Comparison of ENCODE assay signal across 8 mouse cellular contexts in the genomic region with DNA sequence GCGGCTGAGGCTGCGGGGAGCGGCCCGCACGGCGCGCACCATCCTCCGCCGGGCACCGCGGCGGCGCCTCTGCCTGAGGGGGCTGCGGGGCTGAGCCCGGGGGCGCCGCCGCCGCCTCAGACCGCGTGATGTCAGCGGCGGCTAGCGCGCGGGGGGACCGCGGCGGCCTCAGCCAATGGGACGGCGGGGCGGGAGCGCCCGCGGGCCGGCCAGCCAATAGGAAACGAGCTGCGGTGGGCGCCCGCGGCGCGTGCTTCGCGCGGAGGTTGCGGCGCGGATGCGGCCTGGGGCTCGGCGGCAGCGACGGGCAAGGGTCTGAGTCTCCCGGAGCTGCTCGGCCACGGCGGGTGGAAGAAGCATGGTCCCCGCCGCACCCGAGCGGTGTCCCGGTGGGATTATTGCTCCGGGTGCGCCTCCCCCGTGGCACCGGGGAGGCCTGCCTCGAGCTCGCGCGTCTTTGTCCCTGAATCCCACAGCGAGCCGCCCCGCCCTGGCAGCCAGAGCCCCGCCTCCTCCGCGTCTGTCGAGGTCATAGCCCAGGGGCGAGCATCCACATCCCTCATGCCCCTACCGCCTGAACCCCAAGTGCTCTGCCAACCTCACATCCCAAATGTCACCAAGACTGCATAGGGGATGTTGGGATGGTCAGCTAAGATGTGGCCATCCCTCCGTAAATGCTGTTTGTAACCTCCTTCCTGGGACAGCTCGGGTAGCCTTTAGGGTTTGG. TPM values are rescaled to one million over a fixed set of nuclear protein-coding genes. Genes with fewer than 3 reads are reported as not detected.
A peak's percentile ranks its signal among the peaks of the same experiment; 100 is the strongest.
DNase-seq lines count a peak whose midpoint lies in the region; ATAC-seq and TF ChIP-seq lines count a peak whose summit lies in the region.

Gene Rnf157, minus strand, starts transcription at position 129 of the 727 bp plus-strand sequence.

- H3K27me3 ChIP-seq in Patski, result no peaks in the 10 kb centered on the region
- H3K27me3 ChIP-seq in hindbrain, embryonic 13.5 days, result no peaks in the 10 kb centered on the region

- peak within 1 kb of the TSS; percentile 94 for H3K9ac ChIP-seq in hindbrain, embryonic 13.5 days

- POLR2A ChIA-PET in Patski (lab: Charles Lee), result no interaction called here

- CTCF ChIA-PET in Patski (lab: Charles Lee), result no interaction called here

- H3K4me3 ChIP-seq in hindbrain, embryonic 13.5 days, result peak within 1 kb of the TSS; percentile 86

- no peaks in the 10 kb centered on the region for H3K36me3 ChIP-seq in hindbrain, embryonic 13.5 days

- no peak for TF ChIP-seq CTCF in Patski (IDR thresholded peaks at IDR 0.05)

- peak; percentile 82 for ATAC-seq in Patski
- peak; percentile 97 for ATAC-seq in hindbrain, embryonic 13.5 days (ENCODE audit: low FRiP score)

- no peaks in the 10 kb centered on the region for H3K9me3 ChIP-seq in hindbrain, embryonic 13.5 days

- WGBS in hindbrain, embryonic 13.5 days, result 2% methylated on average over 74 of the region's 82 CpGs

- no peak for DNase-seq in Patski (ENCODE audit: low read depth, low spot score)
- DNase-seq in cerebellum, postnatal 36 days, result peak; percentile 72 to 81
- DNase-seq in frontal cortex, postnatal 36 days (ENCODE audit: low spot score in 2 of 2), result peak; percentile 89 to 91
- DNase-seq in left cerebral cortex, adult 18-20 months (ENCODE audit: low spot score in 2 of 2), result peak; percentile 86 to 92
- peak; percentile 86 to 89 for DNase-seq in lung, postnatal 4 days
- DNase-seq in retina, postnatal 1 day, result peak; percentile 94
- peak; percentile 90 for DNase-seq in thymus, postnatal 4 days

- in situ Hi-C loops in Patski (cut with MboI; ENCODE audit: low pct_unique_long_range_greater_than_20kb), result no loop called here

- H3K4me1 ChIP-seq in hindbrain, embryonic 13.5 days (replicated peaks), result peaks cover 27% of the 10 kb centered on the region

- H3K27ac ChIP-seq in hindbrain, embryonic 13.5 days, result peak within 1 kb of the TSS; percentile 95

- H3K4me2 ChIP-seq in hindbrain, embryonic 13.5 days, result peak within 1 kb of the TSS; percentile 94

RNA-seq across cellular contexts. Expression of gene Rnf157, which starts in this region (rescaled TPM):
- 40.5 TPM for polyA plus RNA-seq in Patski (2021)
- polyA plus RNA-seq in hindbrain, embryonic 13.5 days (2015; fragmentation: Nextera tagmentation; extraction: Ambion mirVana), result 35.0 and 39.6 TPM in 2 replicates
- 100 to 1,000 TPM; 256 to 274 TPM for total RNA-seq in left cerebral cortex, adult 18-20 months (2021)
